Mouse (Mus musculus) heart, embryonic 11.5 days (tissue): ENCODE data around the gene Asprv1. TPM values are rescaled to one million over a fixed set of nuclear protein-coding genes. Genes with fewer than 3 reads are reported as not detected.

Experiments
- ATAC-seq: fragments of 200-750 bp; cut with Nextera tagmentation; replicated peaks from 2 replicates; pipeline ENCODE4 v1.8.0; 2017; ENCODE audit warnings: moderate library complexity; ENCODE audit not compliant: insufficient number of reproducible peaks, low FRiP score, low TSS enrichment
- H3K27ac ChIP-seq: fragments of 300-500 bp; sonication (generic); 2 replicates; pipeline ENCODE4 v1.5.1; 2014; ENCODE audit warnings: mild to moderate bottlenecking, low read depth, low read length
- H3K27me3 ChIP-seq: fragments of 300-500 bp; sonication (generic); 2 replicates; pipeline ENCODE4 v1.6.1; 2014; ENCODE audit warnings: mild to moderate bottlenecking, low read length, mixed read lengths; ENCODE audit not compliant: control insufficient read depth, insufficient read depth
- H3K36me3 ChIP-seq: fragments of 300-500 bp; sonication (generic); 2 replicates; pipeline ENCODE4 v1.6.1; 2014; ENCODE audit warnings: mild to moderate bottlenecking, low read length, moderate library complexity, mixed read lengths; ENCODE audit not compliant: control insufficient read depth, insufficient read depth
- H3K4me1 ChIP-seq: fragments of 300-500 bp; sonication (generic); 2 replicates; pipeline ENCODE4 v1.6.1; 2014; ENCODE audit warnings: low read length; ENCODE audit not compliant: control insufficient read depth, insufficient read depth
- H3K4me2 ChIP-seq: fragments of 300-500 bp; sonication (generic); 2 replicates; pipeline ENCODE4 v1.6.1; 2014; ENCODE audit warnings: mild to moderate bottlenecking, moderate library complexity
- H3K4me3 ChIP-seq: fragments of 300-500 bp; sonication (generic); 2 replicates; pipeline ENCODE4 v1.5.1; 2014; ENCODE audit warnings: low read depth, low read length
- H3K9ac ChIP-seq: fragments of 300-500 bp; sonication (generic); 2 replicates; pipeline ENCODE4 v1.6.1; 2014; ENCODE audit warnings: mild to moderate bottlenecking, low read depth, low read length, moderate library complexity
- H3K9me3 ChIP-seq: fragments of 300-500 bp; sonication (generic); replicated peaks from 2 replicates; pipeline ENCODE4 v1.6.1; 2016; ENCODE audit warnings: low read length; ENCODE audit not compliant: control insufficient read depth
- WGBS: fragments of 180-500 bp; shearing (Covaris S2); extraction: QIAGEN DNeasy Blood & Tissue Kit; methylation state at CpG from one replicate; pipeline ENCODE4 v1.1.7; 2014; ENCODE audit not compliant: insufficient replicate concordance; 5-methylcytosine and 5-hydroxymethylcytosine counted together
- polyA plus RNA-seq: library from polyadenylated mRNA; unstranded; fragments of >200 nt; fragmentation: Nextera tagmentation; extraction: Ambion mirVana; gene quantifications from 2 replicates; pipeline ENCODE4 v1.2.1, GENCODE M21; 2014

Asprv1 gene
- polyA plus RNA-seq, 1 experiment from 2014 or later: not detected

GRCm38 (mm10) chr6:86605260-86605659, 22.7 kb upstream of the Asprv1 start:
- no peaks in the 10 kb centered on the region for H3K27me3 ChIP-seq
- H3K27ac ChIP-seq: no peak overlapping the region
- no peak overlapping the region for H3K4me2 ChIP-seq
- no peaks in the 10 kb centered on the region for H3K36me3 ChIP-seq
- ATAC-seq: no peak
- H3K9ac ChIP-seq: no peak overlapping the region
- no peak overlapping the region for H3K4me3 ChIP-seq
- H3K4me1 ChIP-seq: peaks cover 7% of the 10 kb centered on the region; the same call in 1 of the 2 replicates
- WGBS: 58% methylated on average over 7 of the region's 7 CpGs
- no peaks in the 10 kb centered on the region for H3K9me3 ChIP-seq

- H3K4me2 ChIP-seq: no peak overlapping the region
- no peaks in the 10 kb centered on the region for H3K27me3 ChIP-seq
- H3K4me3 ChIP-seq: no peak overlapping the region
- H3K36me3 ChIP-seq: no peaks in the 10 kb centered on the region
- H3K9ac ChIP-seq: no peak overlapping the region
- 0 out of 2 replicates have a peak, but pooled peaks cover 3% of the 10 kb centered on the region for H3K4me1 ChIP-seq
- H3K9me3 ChIP-seq: no peaks in the 10 kb centered on the region
- H3K27ac ChIP-seq: no peak overlapping the region
- 82% methylated on average over 4 of the region's 4 CpGs for WGBS
- ATAC-seq: no peak
These were observed 21.7 kb upstream of the Asprv1 start for GRCm38 (mm10) chr6:86606289-86606688.

GRCm38 (mm10) chr6:86607471-86607870, 20.5 kb upstream of the Asprv1 start:
- Histone ChIP-seq H3K9me3 (no peaks in the 10 kb centered on the region), H3K27ac (no peak overlapping the region), H3K4me2 (no peak overlapping the region), H3K4me1 (0 out of 2 replicates have a peak, but pooled peaks cover 3% of the 10 kb centered on the region), H3K9ac (no peak overlapping the region), H3K36me3 (no peaks in the 10 kb centered on the region), H3K4me3 (no peak overlapping the region), H3K27me3 (no peaks in the 10 kb centered on the region)
- WGBS: 87% methylated on average over 6 of the region's 6 CpGs
- ATAC-seq: no peak

- Histone ChIP-seq H3K9ac (no peak overlapping the region), H3K36me3 (no peaks in the 10 kb centered on the region), H3K9me3 (no peaks in the 10 kb centered on the region), H3K4me2 (no peak overlapping the region), H3K27ac (no peak overlapping the region), H3K27me3 (no peaks in the 10 kb centered on the region), H3K4me3 (no peak overlapping the region), H3K4me1 (0 out of 2 replicates have a peak, but pooled peaks cover 3% of the 10 kb centered on the region)
- WGBS: 85% methylated on average over 6 of the region's 6 CpGs
- no peak for ATAC-seq
These were observed 18.7 kb upstream of the Asprv1 start for GRCm38 (mm10) chr6:86609235-86609634.

- Histone ChIP-seq H3K4me2 (no peak overlapping the region), H3K27ac (no peak overlapping the region), H3K36me3 (no peaks in the 10 kb centered on the region), H3K27me3 (no peaks in the 10 kb centered on the region), H3K4me1 (no peaks in the 10 kb centered on the region), H3K9ac (no peak overlapping the region), H3K4me3 (no peak overlapping the region), H3K9me3 (no peaks in the 10 kb centered on the region)
- WGBS: 55% methylated on average over 5 of the region's 5 CpGs
- no peak for ATAC-seq
These were observed 17.2 kb upstream of the Asprv1 start for GRCm38 (mm10) chr6:86610714-86611113.

GRCm38 (mm10) chr6:86615301-86615700, 12.7 kb upstream of the Asprv1 start:
- Histone ChIP-seq H3K4me2 (no peak overlapping the region), H3K4me3 (no peak overlapping the region), H3K9me3 (no peaks in the 10 kb centered on the region), H3K27ac (no peak overlapping the region), H3K4me1 (no peaks in the 10 kb centered on the region), H3K36me3 (no peaks in the 10 kb centered on the region), H3K27me3 (no peaks in the 10 kb centered on the region), H3K9ac (no peak overlapping the region)
- no peak for ATAC-seq
- 73% methylated on average over 4 of the region's 4 CpGs for WGBS

- no peak for ATAC-seq
- H3K4me3 ChIP-seq: no peak overlapping the region
- WGBS: 77% methylated on average over 4 of the region's 4 CpGs
- no peaks in the 10 kb centered on the region; the same call in 1 of the 2 replicates for H3K4me1 ChIP-seq
- no peak overlapping the region for H3K27ac ChIP-seq
- no peaks in the 10 kb centered on the region; the same call in 1 of the 2 replicates for H3K27me3 ChIP-seq
- no peaks in the 10 kb centered on the region for H3K36me3 ChIP-seq
- H3K9me3 ChIP-seq: no peaks in the 10 kb centered on the region
- no peak overlapping the region for H3K9ac ChIP-seq
- H3K4me2 ChIP-seq: no peak overlapping the region
These were observed 4.8 kb upstream of the Asprv1 start for GRCm38 (mm10) chr6:86623201-86623600.

- no peak overlapping the region for H3K4me3 ChIP-seq
- H3K9ac ChIP-seq: no peak overlapping the region
- no peaks in the 10 kb centered on the region for H3K9me3 ChIP-seq
- 56% methylated on average over 18 of the region's 18 CpGs for WGBS
- H3K4me1 ChIP-seq: no peaks in the 10 kb centered on the region; the same call in 1 of the 2 replicates
- no peak overlapping the region for H3K27ac ChIP-seq
- H3K36me3 ChIP-seq: no peaks in the 10 kb centered on the region
- ATAC-seq: no peak
- H3K27me3 ChIP-seq: no peaks in the 10 kb centered on the region; the same call in 1 of the 2 replicates
- no peak overlapping the region for H3K4me2 ChIP-seq
These were observed 3.6 kb upstream of the Asprv1 start for GRCm38 (mm10) chr6:86624074-86625030.
